In the genomic region with DNA sequence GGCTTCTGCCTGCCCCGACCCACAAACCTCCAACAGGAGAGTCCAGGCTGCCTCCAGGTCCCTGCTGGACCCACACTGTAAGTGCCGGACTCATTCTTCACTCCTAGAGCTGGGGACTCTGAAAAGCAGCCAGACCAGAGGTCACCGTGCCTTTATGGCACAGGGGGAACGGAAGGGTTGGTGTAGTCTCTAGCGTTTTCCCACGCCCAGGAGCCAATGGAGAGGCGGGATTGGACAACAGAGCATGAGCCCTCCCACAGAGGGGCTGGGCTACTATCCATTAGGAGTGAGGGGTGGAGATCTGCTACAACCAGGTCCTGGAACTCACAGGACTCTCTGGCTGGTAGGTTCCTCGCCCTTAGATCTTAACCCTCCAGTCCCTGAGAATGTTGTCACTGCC, we compare ENCODE assay signal across 9 mouse cellular contexts. TPM values are rescaled to one million over a fixed set of nuclear protein-coding genes. Genes with fewer than 3 reads are reported as not detected.
DNase-seq lines count a peak whose midpoint lies in the region; ATAC-seq and TF ChIP-seq lines count a peak whose summit lies in the region.
"Had no signal": no experiment of that assay in that cellular context is flagged by ENCODE, and none has a peak within 500 bp of the region (broad histone marks: within the 10 kb centered on the region; RNA-seq: fewer than 3 reads in every experiment).

No protein-coding gene starts in this region.

- TF ChIP-seq POLR2A in kidney, adult 2 months (IDR thresholded peaks at IDR 0.05; ENCODE audit: low read depth, low read length): no peak

- H3K9ac ChIP-seq in liver, embryonic 15.5 days: 0 out of 2 replicates have a peak overlapping the region, but pooled peaks have one; percentile 3
- peak overlapping the region; percentile 61 for H3K9ac ChIP-seq in neural tube, embryonic 13.5 days

- H3K9me3 ChIP-seq in liver, embryonic 15.5 days (replicated peaks): 0 out of 2 replicates have a peak, but pooled peaks cover 4% of the 10 kb centered on the region
- no peaks in the 10 kb centered on the region for H3K9me3 ChIP-seq in neural tube, embryonic 13.5 days

- ATAC-seq in liver, embryonic 15.5 days (ENCODE audit: insufficient read depth): peak; percentile 39
- peak; percentile 74 for ATAC-seq in neural tube, embryonic 13.5 days (ENCODE audit: low read depth)

- no peaks in the 10 kb centered on the region for H3K36me3 ChIP-seq in kidney, adult 2 months (ENCODE audit: control insufficient read depth, insufficient read depth, low read length)
- H3K36me3 ChIP-seq in liver, embryonic 15.5 days (replicated peaks): no peaks in the 10 kb centered on the region
- H3K36me3 ChIP-seq in neural tube, embryonic 13.5 days: no peaks in the 10 kb centered on the region

- no peak overlapping the region for H3K27ac ChIP-seq in kidney, adult 2 months (ENCODE audit: insufficient read depth, low read depth, low read length)
- no peak overlapping the region for H3K27ac ChIP-seq in liver, embryonic 15.5 days (replicated peaks)
- peak overlapping the region; percentile 61 for H3K27ac ChIP-seq in neural tube, embryonic 13.5 days (replicated peaks)

- H3K4me1 ChIP-seq in kidney, adult 2 months (ENCODE audit: control insufficient read depth, insufficient read depth, low read length): no peaks in the 10 kb centered on the region
- H3K4me1 ChIP-seq in liver, embryonic 15.5 days (replicated peaks): peaks cover 17% of the 10 kb centered on the region
- peaks cover 47% of the 10 kb centered on the region for H3K4me1 ChIP-seq in neural tube, embryonic 13.5 days (replicated peaks)

- peak; percentile 75 for DNase-seq in cerebellum, adult 11-12 months
- DNase-seq in cerebellum, adult 11 months: no peak
- peak; percentile 96 for DNase-seq in embryo, embryonic 10.5 days (ENCODE audit: low spot score)
- peak; percentile 49 for DNase-seq in heart, adult 8-10 months (ENCODE audit: low spot score)
- peak; percentile 91 for DNase-seq in kidney, adult 2 months
- DNase-seq in spleen, postnatal 36 days (ENCODE audit: low spot score in 2 of 2): no peak

- no peaks in the 10 kb centered on the region for H3K27me3 ChIP-seq in kidney, adult 2 months (replicated peaks; ENCODE audit: control insufficient read depth, insufficient read depth, low read length)
- peaks cover 64% of the 10 kb centered on the region for H3K27me3 ChIP-seq in liver, embryonic 15.5 days
- H3K27me3 ChIP-seq in neural tube, embryonic 13.5 days: peaks cover 11% of the 10 kb centered on the region; the same call in 1 of the 2 replicates

- 5% methylated on average over 8 of the region's 8 CpGs for WGBS in kidney, adult 2 months
- 5% methylated on average over 8 of the region's 8 CpGs for WGBS in liver, embryonic 15.5 days (ENCODE audit: insufficient replicate concordance)
- WGBS in neural tube, embryonic 13.5 days: under 1% methylated on average over 8 of the region's 8 CpGs

- no peak for TF ChIP-seq CTCF in kidney, adult 2 months (conservative IDR thresholded peaks at IDR 0.05; ENCODE audit: insufficient read depth, insufficient read length, low read depth, low read length)

- peak overlapping the region; percentile 43 for H3K4me2 ChIP-seq in liver, embryonic 15.5 days
- peak overlapping the region; percentile 57 for H3K4me2 ChIP-seq in neural tube, embryonic 13.5 days

- H3K4me3 ChIP-seq in kidney, adult 2 months (ENCODE audit: insufficient read depth, low read depth, low read length): peak overlapping the region; percentile 8; the same call in 1 of the 2 replicates
- no peak overlapping the region for H3K4me3 ChIP-seq in liver, embryonic 15.5 days (replicated peaks)
- peak overlapping the region; percentile 31 for H3K4me3 ChIP-seq in neural tube, embryonic 13.5 days

RNA-seq across cellular contexts. Expression of gene Hes5, which starts 14.4 kb away (rescaled TPM):
- not detected for total RNA-seq in heart, adult 8-10 months (2022)
- polyA plus RNA-seq in kidney, adult 2 months (2012; rRNA removed): not detected in 2 replicates
- polyA plus RNA-seq in liver, embryonic 15.5 days (2015; fragmentation: Nextera tagmentation; extraction: Ambion mirVana): 0.15 and 0.17 TPM in 2 replicates
- polyA plus RNA-seq in neural tube, embryonic 13.5 days (2015; fragmentation: Nextera tagmentation; extraction: Ambion mirVana): 119 and 125 TPM in 2 replicates
- polyA plus RNA-seq: C2C12 had no signal

RNA-seq across cellular contexts. Expression of gene Pank4, which starts 17.6 kb away (rescaled TPM):
- 10 to 100 TPM; 38.6 to 44.1 (median 41.2) TPM for total RNA-seq in heart, adult 8-10 months (2022)
- 37.5 and 41.5 TPM in 2 replicates for polyA plus RNA-seq in kidney, adult 2 months (2012; rRNA removed)
- polyA plus RNA-seq in liver, embryonic 15.5 days (2015; fragmentation: Nextera tagmentation; extraction: Ambion mirVana): 21.7 and 24.4 TPM in 2 replicates
- 36.6 and 36.8 TPM in 2 replicates for polyA plus RNA-seq in neural tube, embryonic 13.5 days (2015; fragmentation: Nextera tagmentation; extraction: Ambion mirVana)

RNA-seq across cellular contexts. Expression of gene Tnfrsf14, which starts 18.0 kb away (rescaled TPM):
- 1 to 10 TPM; 4.0 to 9.1 (median 4.5) TPM for total RNA-seq in heart, adult 8-10 months (2022)
- polyA plus RNA-seq in kidney, adult 2 months (2012; rRNA removed): 12.1 and 19.4 TPM in 2 replicates
- 56.7 and 64.6 TPM in 2 replicates for polyA plus RNA-seq in liver, embryonic 15.5 days (2015; fragmentation: Nextera tagmentation; extraction: Ambion mirVana)
- polyA plus RNA-seq in neural tube, embryonic 13.5 days (2015; fragmentation: Nextera tagmentation; extraction: Ambion mirVana): 0.54 TPM in 1 of 2 replicates, not detected in the other

RNA-seq across cellular contexts. Expression of gene Fam213b, which starts 47.4 kb away (rescaled TPM):
- total RNA-seq in heart, adult 8-10 months (2022): 100 to 1,000 TPM in 2 of 4 experiments, 10 to 100 TPM in 2; 92.4 to 111 (median 101) TPM
- 74.0 and 92.4 TPM in 2 replicates for polyA plus RNA-seq in kidney, adult 2 months (2012; rRNA removed)
- polyA plus RNA-seq in liver, embryonic 15.5 days (2015; fragmentation: Nextera tagmentation; extraction: Ambion mirVana): 8.1 and 9.0 TPM in 2 replicates
- 38.7 and 44.0 TPM in 2 replicates for polyA plus RNA-seq in neural tube, embryonic 13.5 days (2015; fragmentation: Nextera tagmentation; extraction: Ambion mirVana)

Comparison
In these comparisons a context has a peak if more than half of its experiments do, and no peak if none do; other contexts are left out.
1. DNase-seq: peak in cerebellum, adult 11-12 months (single experiment), embryo, embryonic 10.5 days (single experiment), heart, adult 8-10 months (single experiment) and kidney, adult 2 months (single experiment); none in cerebellum, adult 11 months (single experiment) and spleen, postnatal 36 days (0 of 2).
2. RNA of gene Hes5, which starts 14.4 kb away (polyA plus RNA-seq): 119 to 125 TPM in neural tube, embryonic 13.5 days; 0.15 to 0.17 TPM in liver, embryonic 15.5 days and not detected in kidney, adult 2 months; every median in the first group is over 100 times any median in the second.